Mouse (Mus musculus): Measurements from ENCODE around the gene Tmem223.

GRCm38 (mm10) chr19:8774086-8774835, 3.5 kb downstream of the Tmem223 start, which contains the start of gene Tmem179b:
- TF ChIP-seq CTCF (IDR thresholded peaks at IDR 0.05; ENCODE audit: insufficient read depth, low read length) = no peak
- TF ChIP-seq POLR2A (IDR thresholded peaks at IDR 0.05; ENCODE audit: borderline replicate concordance, extremely low read depth, low read depth, low read length) = peak; percentile 96
